Mouse (Mus musculus): ENCODE measurements at regions not wholly inside any gene's neighbourhood (a gene's known extent, or its start where the extent isn't known, plus 50 kb on each side); places are given as distances from the start of the nearest gene placed in this dataset.

- DNase-seq (ENCODE audit: low read depth, low spot score) = no peak
These were observed 1122.1 kb downstream of the Adgrl3 start for GRCm38 (mm10) chr5:82142063-82142462.
